Mouse (Mus musculus): Measurements from ENCODE around the gene Itih4.

Itih4 gene

DNA sequence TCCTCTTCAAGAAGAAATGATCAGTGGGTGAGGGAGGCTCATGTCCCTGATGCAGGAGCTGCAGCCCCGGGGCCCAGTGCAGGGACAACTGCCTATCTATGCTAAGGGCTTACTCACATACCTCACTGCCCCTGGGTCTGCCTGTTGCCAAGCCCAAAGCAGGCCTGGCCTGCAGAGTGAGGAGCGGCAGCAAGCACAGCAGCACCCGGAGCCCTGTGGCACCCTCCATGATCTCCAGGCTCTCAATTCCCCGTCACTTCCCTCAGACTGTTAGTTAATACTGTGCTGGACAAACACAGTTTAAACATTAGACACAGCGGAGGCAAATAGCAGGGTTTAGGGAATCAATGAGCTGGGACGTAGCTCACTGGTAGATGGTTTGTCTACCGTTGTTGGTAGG is 56.8 kb downstream of the Itih4 start, which contains the start of gene Itih1:
Gene Itih1, minus strand, starts transcription at position 252 of the 400 bp plus-strand sequence.
- no peak for DNase-seq (ENCODE audit: low spot score in 2 of 2)

DNA sequence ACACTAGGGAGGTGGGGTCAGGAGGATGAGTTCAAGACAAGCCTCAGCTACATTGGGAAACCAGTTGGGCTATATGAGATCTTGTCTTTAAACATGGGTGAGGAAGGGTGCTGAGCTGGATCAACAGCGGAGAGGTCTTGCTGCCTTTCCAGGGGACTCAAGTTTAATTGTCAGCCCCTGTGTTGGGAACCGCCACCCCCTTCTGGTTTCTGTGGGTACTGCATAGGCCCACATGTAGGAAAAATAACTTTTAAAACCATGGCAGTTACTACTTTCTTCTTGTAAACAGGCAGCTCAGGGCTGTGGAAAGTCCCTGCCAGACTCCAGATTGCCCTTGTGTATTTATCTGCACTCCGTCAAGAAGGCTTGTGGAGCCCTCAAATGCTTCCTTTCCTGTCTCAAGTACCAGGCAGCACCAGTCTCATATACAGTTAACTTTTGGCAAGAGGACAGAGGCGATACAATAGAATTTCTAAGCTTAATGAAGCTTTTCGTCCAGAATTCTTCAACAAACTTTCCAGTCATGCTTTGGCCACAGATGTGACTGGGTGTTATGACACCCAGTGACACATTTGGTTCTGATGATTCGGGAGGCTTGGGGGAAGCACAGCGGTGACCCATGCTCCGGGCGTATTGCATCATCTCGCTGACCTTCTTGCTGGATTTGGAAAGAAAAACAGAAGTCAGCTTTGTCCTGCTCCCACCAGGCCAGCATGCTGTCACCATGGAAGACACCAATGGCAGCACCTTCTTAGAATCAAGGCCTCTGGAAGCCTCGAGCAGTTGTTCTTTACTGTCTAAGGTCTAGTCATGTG is 57.8 kb downstream of the Itih4 start:
- DNase-seq (ENCODE audit: low spot score in 2 of 2): peak; percentile 61 to 65

DNA sequence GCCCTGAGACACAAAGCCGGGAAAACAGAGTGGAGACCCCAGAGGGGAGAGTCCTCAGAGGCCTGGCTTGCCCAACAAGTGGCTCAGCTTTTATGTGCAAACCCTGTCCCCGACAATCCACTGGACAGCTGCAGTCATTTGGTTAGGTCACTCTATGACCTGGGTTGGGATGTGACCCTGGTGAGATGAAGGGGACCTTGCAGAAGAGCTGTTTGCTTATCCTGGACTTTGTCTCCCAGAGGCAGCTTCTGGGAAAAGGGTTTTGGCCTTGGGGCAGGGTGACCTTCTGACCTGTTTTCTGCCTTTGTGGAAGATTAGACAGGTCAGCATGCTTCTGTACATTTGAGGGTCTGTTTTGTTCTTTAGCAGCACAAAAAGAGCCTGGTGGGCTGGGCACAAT is 58.5 kb downstream of the Itih4 start:
- DNase-seq (ENCODE audit: low spot score in 2 of 2): no peak

DNA sequence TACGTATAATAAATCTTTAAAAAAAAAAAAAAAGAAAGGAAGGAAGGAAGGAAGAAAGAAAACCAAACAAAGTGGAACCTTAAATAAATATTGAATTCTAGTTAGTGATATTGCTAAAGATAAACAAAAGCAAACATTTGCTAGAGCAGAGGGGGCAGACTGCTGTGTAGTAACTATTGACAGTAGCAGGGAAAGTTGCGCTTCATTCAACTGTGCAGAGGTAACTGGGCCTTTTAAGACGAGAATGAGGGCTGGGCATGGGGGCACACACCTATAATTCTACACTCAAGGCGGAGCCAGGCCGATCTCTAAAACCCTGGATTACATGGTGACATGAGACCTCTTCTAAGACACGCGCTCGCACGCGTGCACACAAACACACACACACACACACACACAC is 63.7 kb downstream of the Itih4 start:
- no peak for DNase-seq (ENCODE audit: low spot score in 2 of 2)

DNA sequence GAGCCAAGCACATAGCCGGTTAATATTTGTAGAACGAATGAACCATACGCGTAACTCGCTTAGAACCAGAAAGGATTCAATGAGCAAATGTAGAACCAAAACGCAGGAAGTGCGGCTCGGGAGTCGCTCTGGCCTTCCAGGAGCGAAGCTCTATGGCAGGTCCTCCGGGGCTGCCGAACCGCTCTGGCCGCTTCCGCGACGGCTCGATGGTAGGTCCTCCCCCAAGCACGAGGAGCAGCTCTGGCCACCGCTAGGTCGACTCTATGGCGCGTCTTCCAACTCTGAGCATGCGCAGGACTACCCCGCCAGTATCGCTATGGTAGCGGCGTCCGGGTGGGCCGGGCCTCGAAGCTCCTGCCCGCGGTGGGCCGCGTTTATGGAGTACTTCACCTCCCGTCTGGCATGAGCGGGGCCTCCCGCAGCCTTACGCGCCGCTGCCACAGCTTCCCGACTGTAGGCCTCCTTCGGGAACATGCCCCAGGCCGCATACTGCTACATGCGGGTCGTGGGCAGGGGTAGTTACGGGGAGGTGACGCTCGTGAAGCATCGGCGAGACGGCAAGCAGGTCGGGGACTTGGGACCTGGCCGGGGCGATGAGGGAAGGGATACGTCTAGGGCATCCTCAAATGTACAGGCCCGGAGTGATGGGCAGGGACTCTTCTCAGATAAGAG is 65.0 kb downstream of the Itih4 start, which contains the start of gene Nek4:
Gene Nek4, plus strand, starts transcription at position 224 of the 672 bp plus-strand sequence.
- peak; percentile 88 to 94 for DNase-seq (ENCODE audit: low spot score in 2 of 2)
